Mouse (Mus musculus) erythroblast, embryonic 14.5 days (primary cell): Measurements from ENCODE around the gene Ptpa.

Source experiments
- GATA1 ChIP-seq: IDR thresholded peaks from 2 replicates; pipeline ENCODE4 v1.6.1; 2012; ENCODE audit warnings: low read length, inconsistent platforms, mixed read lengths
- TAL1 ChIP-seq: IDR thresholded peaks from 3 replicates; pipeline ENCODE4 v1.6.1; 2012; ENCODE audit warnings: low read length, inconsistent platforms, mixed read lengths

GRCm38 (mm10) chr2:30495909-30496861 is 80.3 kb downstream of the Ptpa start:
- no peak for TF ChIP-seq GATA1
- TF ChIP-seq TAL1 = no peak
